Mouse (Mus musculus): ENCODE data around the gene Lrba.
A peak's percentile ranks its signal among the peaks of the same experiment; 100 is the strongest.

Lrba gene

DNA sequence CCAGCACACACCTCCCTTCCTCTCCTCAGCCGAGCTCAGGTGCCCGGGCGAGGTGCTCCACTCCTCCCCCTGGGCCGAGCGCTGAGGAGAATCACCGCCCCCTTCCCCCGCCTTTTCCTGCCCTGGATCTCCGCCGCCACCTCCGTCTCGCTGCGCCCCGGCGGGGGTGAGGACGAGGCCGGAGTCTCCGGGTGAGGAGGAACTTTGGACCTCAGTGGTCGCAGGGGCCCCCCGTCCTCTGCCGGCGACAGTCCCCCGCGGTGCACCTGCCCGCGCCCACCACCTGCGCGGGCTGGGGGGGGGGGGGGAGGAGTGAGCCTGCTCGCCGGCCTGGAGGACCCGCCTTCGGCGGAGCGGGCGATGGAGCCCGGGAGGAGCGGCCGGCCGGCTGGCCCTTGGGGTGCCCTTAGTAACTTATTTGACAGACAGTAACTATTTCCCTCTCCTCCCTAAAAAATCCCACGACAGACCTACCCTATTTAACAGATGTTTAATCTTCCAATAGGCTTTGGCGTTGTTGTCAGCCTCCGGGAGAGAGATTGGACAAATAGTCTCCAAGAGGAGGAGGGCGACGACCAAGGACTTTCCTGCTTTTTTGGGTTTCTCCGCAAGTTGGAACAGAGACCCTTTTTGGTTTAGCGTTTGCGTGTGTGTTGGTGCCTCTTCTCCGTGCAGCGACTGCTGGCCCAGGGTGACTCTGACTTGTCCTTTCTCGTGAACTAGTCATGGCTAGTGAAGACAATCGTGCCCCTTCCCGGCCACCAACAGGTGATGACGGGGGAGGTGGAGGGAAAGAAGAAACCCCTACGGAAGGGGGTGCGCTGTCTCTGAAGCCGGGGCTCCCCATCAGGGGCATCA lies at the start of gene Lrba:
Gene Lrba, plus strand, starts transcription at position 117 of the 858 bp plus-strand sequence.
- peak; percentile 69 for DNase-seq (ENCODE audit: low read depth)

DNA sequence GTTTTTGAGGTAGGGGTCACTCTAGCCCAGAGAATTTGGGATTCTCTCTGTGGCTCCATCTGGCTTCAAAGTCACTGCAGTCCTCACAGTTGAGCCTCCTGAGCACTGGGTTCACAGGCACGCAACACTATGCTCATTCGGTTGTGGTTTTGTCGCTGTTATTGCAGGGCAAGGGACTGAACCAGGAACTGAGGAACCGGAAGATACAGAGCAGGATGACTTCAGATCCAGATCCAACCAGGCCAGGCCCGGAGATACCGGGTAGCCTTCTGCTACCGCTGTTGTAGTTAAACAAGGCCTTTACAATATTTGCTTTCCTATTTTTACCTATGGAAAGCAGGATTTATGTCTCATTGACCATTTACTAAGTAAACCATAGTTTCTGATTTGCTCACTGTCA lies 44.8 kb upstream of the Lrba start:
- DNase-seq (ENCODE audit: low read depth) = no peak

GRCm38 (mm10) chr3:86181107-86181506 lies 43.4 kb upstream of the Lrba start:
- DNase-seq (ENCODE audit: low read depth) = no peak

DNA sequence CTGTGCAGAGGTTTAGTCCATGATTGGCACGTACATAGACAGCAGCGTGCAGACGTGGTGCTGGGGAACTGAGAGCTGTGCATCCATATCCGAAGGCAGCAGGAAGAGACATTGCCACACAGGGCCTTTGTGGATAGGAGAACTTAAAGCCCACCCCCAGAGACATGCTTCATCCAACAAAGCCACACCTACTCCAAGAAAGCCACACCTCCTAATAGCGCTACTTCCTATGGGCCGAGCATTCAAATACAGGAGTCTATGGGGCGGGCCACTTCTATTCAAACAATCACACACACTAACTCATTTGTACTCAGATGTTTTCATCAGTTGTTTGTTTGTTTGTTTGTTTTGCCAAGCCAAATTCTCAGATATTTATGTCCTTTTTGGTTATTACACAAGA lies 39.9 kb upstream of the Lrba start:
- no peak for DNase-seq (ENCODE audit: low read depth)

DNA sequence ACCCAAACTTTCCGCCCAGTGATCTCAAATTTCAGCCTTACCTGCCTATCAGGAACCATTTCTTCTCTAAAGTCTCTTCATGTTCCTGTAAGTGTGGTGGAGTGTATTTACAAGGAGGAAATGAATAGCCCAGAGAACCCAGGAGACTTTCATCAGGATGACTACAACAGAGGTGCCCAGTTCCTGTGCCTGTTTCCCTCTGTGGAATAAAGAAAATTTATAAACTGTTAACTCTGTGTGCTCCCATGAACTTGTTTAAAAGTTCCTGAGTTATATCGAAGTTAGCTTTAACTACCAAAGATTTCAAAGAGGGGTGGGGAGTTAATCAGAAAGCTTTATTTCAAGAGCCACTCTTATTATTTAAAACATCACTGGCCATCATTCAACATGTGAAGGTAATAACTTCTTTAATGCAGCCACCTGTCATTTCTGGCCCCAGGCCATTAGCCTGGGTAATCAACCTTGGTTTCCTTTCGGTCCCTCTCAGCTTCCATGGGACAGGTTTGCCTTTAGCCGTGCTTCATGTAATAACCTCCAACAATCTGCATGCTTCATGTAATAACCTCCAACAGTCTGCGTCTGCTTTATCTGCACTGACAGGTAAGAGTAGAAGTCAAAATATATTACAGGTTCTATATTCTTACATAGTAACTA lies 36.6 kb upstream of the Lrba start:
- no peak for DNase-seq (ENCODE audit: low read depth)

- no peak for DNase-seq (ENCODE audit: low read depth)
Measured at GRCm38 (mm10) chr3:86195981-86196380, 28.5 kb upstream of the Lrba start.

- no peak for DNase-seq (ENCODE audit: low read depth)
Measured at GRCm38 (mm10) chr3:86196471-86196870, 28.0 kb upstream of the Lrba start.

DNA sequence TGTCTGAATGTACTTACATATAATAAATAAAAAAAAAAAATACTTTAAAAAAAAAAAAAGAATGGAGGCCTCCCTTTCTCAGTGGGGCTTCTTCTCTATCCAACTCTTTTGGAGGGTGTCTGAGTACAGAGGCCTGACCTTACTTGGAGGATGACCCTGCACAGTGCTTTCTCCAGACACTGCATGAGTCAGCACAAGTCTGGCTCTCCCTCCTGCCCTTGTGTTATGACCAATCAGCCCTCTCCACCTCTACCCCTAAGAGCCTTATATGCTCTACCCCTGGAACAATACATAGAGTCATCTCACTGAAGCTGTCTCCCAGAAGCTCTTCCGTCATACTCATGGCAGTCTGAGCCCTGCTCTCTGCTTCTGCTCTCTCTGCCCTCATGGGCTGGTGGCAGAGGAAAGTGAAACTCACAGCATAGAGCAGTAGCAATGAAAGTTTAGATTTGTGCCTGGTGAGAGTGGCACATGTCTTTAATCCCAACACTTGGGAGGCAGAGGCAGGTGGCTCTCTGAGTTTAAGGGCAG lies 22.8 kb upstream of the Lrba start:
- DNase-seq (ENCODE audit: low read depth) = peak; percentile 26

- DNase-seq (ENCODE audit: low read depth) = no peak
Measured at GRCm38 (mm10) chr3:86202449-86202848, 22.0 kb upstream of the Lrba start.

DNA sequence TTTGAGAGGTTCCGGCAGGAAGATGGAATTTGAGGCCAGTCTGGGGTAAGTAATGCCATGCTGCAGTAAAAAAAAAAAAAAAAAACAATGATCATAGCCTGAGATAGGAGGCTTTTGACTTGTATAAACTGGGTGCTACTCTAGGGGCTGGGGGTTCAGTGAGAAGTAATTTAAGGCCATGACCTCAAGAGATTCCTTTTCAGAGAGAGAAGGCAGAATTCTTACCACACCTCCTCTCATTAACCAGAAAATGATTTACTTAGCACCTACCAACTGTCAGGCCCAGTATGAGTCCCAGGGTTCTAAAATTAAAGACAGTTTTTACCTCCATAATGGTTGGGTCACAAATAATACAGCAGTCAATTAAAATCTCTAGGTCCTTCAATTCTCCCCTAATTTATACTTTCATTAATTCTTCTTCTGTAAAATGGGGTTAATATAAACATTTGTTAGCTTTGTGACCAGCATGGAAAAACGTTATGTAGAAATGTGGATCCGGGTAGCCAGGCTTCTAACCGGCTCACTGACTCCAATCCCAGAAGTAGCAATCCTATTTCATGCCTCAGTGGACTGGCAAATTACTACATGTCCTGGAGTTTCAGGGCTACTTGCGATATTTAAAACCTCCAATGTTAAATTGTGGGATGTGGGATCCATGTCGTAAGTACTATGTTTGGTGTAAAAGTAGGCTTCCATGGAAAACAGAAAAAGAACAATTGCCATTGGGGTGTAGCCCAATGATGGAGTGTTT lies 19.7 kb upstream of the Lrba start:
- no peak for DNase-seq (ENCODE audit: low read depth)

GRCm38 (mm10) chr3:86206556-86206955 lies 17.9 kb upstream of the Lrba start:
- no peak for DNase-seq (ENCODE audit: low read depth)

DNA sequence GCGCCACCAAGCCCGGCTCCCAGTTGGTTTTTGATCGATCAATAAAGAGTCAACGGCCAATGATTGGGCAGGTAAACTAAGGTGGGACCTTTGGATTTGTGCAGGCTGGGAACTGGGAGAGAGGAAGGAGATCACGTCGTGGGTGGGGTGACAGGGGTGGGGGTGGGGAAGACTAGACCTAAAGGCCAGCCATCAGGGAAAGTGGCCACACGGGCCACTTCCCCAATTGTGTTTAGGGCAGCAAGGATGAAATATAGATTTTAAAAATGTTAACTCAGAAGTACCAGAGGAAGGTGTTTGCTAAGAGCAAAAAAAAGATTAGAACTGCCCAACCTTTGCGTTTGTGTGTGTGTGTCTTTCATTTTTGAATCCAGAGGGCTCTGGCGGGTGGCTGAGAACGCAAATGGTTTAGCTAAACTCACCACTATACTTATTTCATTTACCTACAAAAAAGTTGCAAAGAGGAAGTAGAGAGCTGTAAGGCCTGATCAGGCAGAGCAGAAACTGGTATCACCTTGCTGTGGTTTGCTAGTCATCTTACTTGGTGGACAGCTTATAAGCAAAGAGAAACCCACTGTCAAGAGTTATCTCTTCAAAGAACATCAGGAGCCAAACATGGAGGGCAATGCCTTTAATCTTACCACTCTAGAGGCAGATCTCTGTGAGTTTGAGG lies 14.1 kb upstream of the Lrba start:
- DNase-seq (ENCODE audit: low read depth) = no peak

GRCm38 (mm10) chr3:86210959-86211358 lies 13.5 kb upstream of the Lrba start:
- no peak for DNase-seq (ENCODE audit: low read depth)

GRCm38 (mm10) chr3:86214248-86214647 lies 10.2 kb upstream of the Lrba start:
- DNase-seq (ENCODE audit: low read depth) = no peak

GRCm38 (mm10) chr3:86223634-86224313 lies 706 bp upstream of the Lrba start:
- peak; percentile 94 for DNase-seq (ENCODE audit: low read depth)

DNA sequence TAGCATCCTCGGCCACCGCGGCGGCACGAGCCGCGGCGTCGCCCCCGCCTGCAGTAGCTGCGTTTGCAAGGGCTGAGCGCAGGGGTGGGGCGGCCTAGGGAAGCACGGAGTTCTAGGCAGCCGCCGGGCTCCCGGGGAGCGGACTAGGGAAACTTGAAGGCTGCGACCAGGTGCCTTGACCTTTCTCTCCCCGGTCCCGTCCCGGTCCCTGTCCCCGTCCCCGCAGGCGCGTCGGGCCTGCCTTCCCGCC lies 241 bp upstream of the Lrba start:
- DNase-seq (ENCODE audit: low read depth) = no peak

DNA sequence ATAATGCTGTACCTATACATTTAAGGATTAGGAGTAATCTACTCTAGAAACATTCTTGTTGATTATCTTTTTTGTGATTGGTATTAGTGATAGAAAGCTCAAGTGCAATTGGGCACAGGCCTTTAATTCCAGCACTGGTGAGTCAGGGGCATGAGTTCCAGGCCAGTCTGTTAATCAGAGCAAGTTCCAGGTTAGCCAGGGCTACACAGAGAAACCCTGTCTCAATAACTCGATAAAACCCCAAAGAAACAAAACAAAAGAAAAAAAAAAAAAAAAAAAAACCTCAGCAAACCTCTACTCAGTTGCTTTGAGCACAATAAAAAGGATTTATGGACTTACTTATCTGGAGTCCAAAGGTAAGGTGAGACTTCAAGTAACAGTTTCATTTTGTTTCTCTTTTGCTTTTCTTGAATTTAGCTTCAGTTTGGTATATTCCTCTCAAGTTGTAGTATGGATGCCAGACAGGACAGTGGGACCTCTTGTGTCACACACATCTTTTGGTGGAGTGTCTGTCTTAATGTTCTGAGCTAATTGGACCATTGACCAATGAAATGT lies 7.1 kb downstream of the Lrba start:
- no peak for DNase-seq (ENCODE audit: low read depth)

GRCm38 (mm10) chr3:86247193-86247592 lies 22.7 kb downstream of the Lrba start:
- DNase-seq (ENCODE audit: low read depth) = no peak

DNA sequence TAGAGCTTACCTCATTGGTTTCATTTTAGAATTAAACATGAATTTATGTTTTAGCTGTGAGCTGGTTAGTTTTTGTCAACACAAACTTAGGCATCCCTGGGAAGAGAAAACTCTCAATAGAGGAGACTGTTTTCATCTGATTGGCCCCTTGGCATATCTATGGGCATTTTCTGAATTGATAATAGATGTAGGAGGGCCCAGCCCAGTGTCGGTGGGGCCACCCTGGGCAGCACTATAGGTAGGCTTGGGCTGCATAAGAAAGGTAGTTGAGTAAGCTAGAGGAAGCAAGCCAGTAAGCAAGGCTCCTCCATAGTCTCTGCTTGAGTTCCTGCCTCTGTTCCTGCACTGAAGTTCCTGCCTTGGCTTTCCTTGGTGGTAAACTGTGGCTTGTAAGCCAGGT lies 26.7 kb downstream of the Lrba start:
- DNase-seq (ENCODE audit: low read depth) = no peak

DNA sequence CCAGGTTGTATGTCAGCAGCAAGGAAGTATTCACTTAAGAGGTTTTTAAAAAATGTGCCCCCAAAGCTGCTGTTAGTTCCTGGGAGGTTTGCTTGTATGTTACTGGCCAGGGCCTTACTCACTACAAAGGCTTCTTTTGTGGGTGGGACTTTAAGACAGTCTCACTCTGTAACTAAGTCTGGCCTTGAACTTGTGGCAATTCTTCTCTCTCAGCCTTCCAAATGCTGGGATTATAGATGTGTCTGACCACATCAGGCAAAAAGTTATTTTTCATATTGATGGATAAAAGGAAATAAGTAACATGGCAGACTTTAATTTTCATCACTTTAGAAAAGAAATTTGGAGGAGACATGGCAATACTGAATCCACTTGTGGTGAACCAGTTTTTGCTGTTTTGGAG lies 28.1 kb downstream of the Lrba start:
- DNase-seq (ENCODE audit: low read depth) = no peak

GRCm38 (mm10) chr3:86253071-86253470 lies 28.6 kb downstream of the Lrba start:
- DNase-seq (ENCODE audit: low read depth) = peak; percentile 18
